Mouse (Mus musculus) CH12.LX (cell line): ENCODE measurements around the gene Tmem189. TPM values are rescaled to one million over a fixed set of nuclear protein-coding genes. Genes with fewer than 3 reads are reported as not detected.

Experiments
- DNase-seq: peaks from one replicate; pipeline ENCODE4 v3.0.0-alpha.2; 2013; ENCODE audit errors: extremely low read depth
- H3K27ac ChIP-seq: 2 replicates; pipeline ENCODE4 v1.5.1; 2012; ENCODE audit warnings: low read depth, mild to moderate bottlenecking, control low read depth, moderate library complexity; ENCODE audit not compliant: insufficient read depth
- H3K27me3 ChIP-seq: replicated peaks from 2 replicates; pipeline ENCODE3; 2012; ENCODE audit warnings: inconsistent platforms
- H3K36me3 ChIP-seq, 2 experiments: replicated peaks in 1 of 2; 2 replicates each; pipeline versions ENCODE3 to v1.6.1; 2012; ENCODE audit warnings: inconsistent platforms in 1 of 2, low read length in 1 of 2, mild to moderate bottlenecking in 1 of 2, mixed read lengths in 1 of 2, moderate library complexity in 1 of 2; ENCODE audit not compliant: control insufficient read depth in 1 of 2, insufficient read depth in 1 of 2
- H3K4me1 ChIP-seq, 2 experiments: 2 replicates each; pipeline ENCODE4 v1.6.1; 2012; ENCODE audit warnings: inconsistent platforms in 1 of 2, moderate library complexity in 1 of 2; ENCODE audit not compliant: insufficient read depth in 2 of 2, control insufficient read depth in 1 of 2
- H3K4me2 ChIP-seq: 2 replicates; pipeline ENCODE4 v1.6.1; 2012; ENCODE audit warnings: low read depth, mild to moderate bottlenecking, control low read depth; ENCODE audit not compliant: poor library complexity, insufficient read depth, severe bottlenecking
- H3K4me3 ChIP-seq, 3 experiments: fragments of 150-350 bp in 1 of 3; sonication (generic) in 1 of 3; replicated peaks in 1 of 3; 2 replicates each; pipeline versions ENCODE3 to v1.5.1; 2011 to 2012; ENCODE audit warnings: low read depth in 2 of 3, low read length in 2 of 3, mild to moderate bottlenecking in 2 of 3, moderate library complexity in 2 of 3, control low read depth in 1 of 3, improper control_type of control experiment in 1 of 3, inconsistent platforms in 1 of 3, mixed read lengths in 1 of 3; ENCODE audit not compliant: poor library complexity in 1 of 3
- H3K79me2 ChIP-seq: replicated peaks from 2 replicates; pipeline ENCODE4 v1.6.1; 2012; ENCODE audit warnings: mild to moderate bottlenecking, moderate library complexity; ENCODE audit not compliant: control insufficient read depth, poor library complexity, insufficient read depth, severe bottlenecking; ENCODE audit errors: extremely low read depth
- H3K9ac ChIP-seq: 2 replicates; pipeline ENCODE4 v1.6.1; 2012; ENCODE audit warnings: low read depth, mild to moderate bottlenecking, control low read depth, moderate library complexity; ENCODE audit not compliant: insufficient read depth
- H3K9me3 ChIP-seq: replicated peaks from 2 replicates; pipeline ENCODE3; 2012; ENCODE audit warnings: low read length, inconsistent platforms, mixed read lengths
- BHLHE40 ChIP-seq: IDR thresholded peaks from 2 replicates; pipeline ENCODE4 v1.6.1; 2011; ENCODE audit warnings: mild to moderate bottlenecking, low read depth, low read length, improper control_type of control experiment
- CHD1 ChIP-seq: IDR thresholded peaks from 2 replicates; pipeline ENCODE4 v1.6.1; 2012; ENCODE audit warnings: low read depth, low read length, improper control_type of control experiment, inconsistent platforms
- CHD2 ChIP-seq: IDR thresholded peaks from 2 replicates; pipeline ENCODE4 v1.6.1; 2011; ENCODE audit warnings: low read length, improper control_type of control experiment
- CTCF ChIP-seq, 2 experiments: IDR thresholded peaks in 1 of 2; conservative IDR thresholded peaks in 1 of 2; 2 replicates each; pipeline ENCODE4 v1.5.1; 2011 to 2012; ENCODE audit warnings: low read depth in 2 of 2, low read length in 2 of 2, improper control_type of control experiment in 1 of 2, inconsistent platforms in 1 of 2, mild to moderate bottlenecking in 1 of 2, moderate library complexity in 1 of 2
- ELF1 ChIP-seq: IDR thresholded peaks from 2 replicates; pipeline ENCODE4 v1.6.1; 2014; ENCODE audit warnings: low read depth, mild to moderate bottlenecking, inconsistent platforms, low read length, improper control_type of control experiment
- GABPA ChIP-seq: IDR thresholded peaks from 2 replicates; pipeline ENCODE4 v1.6.1; 2012; ENCODE audit warnings: low read depth, low read length, improper control_type of control experiment, inconsistent platforms; ENCODE audit not compliant: insufficient replicate concordance
- IRF4 ChIP-seq: IDR thresholded peaks from 2 replicates; pipeline ENCODE4 v1.6.1; 2014; ENCODE audit warnings: low read depth, mild to moderate bottlenecking, inconsistent platforms, low read length, improper control_type of control experiment
- JUN ChIP-seq: IDR thresholded peaks from 2 replicates; pipeline ENCODE4 v1.6.1; 2011; ENCODE audit warnings: low read depth, mild to moderate bottlenecking, low read length, improper control_type of control experiment, moderate library complexity; ENCODE audit not compliant: insufficient read depth
- JUND ChIP-seq: conservative IDR thresholded peaks from 2 replicates; pipeline ENCODE4 v1.6.1; 2011; ENCODE audit warnings: low read depth, low read length, improper control_type of control experiment
- KAT2A ChIP-seq: IDR thresholded peaks from 2 replicates; pipeline ENCODE4 v1.6.1; 2012; ENCODE audit warnings: low read length, improper control_type of control experiment, inconsistent platforms; ENCODE audit not compliant: insufficient replicate concordance
- MEF2A ChIP-seq: IDR thresholded peaks from 2 replicates; pipeline ENCODE4 v1.6.1; 2014; ENCODE audit warnings: low read depth, mild to moderate bottlenecking, inconsistent platforms, low read length, improper control_type of control experiment, borderline replicate concordance
- MYC ChIP-seq: IDR thresholded peaks from 2 replicates; pipeline ENCODE4 v1.6.1; 2011; ENCODE audit warnings: low read depth, mild to moderate bottlenecking, improper control_type of control experiment, low read length
- NRF1 ChIP-seq: IDR thresholded peaks from 2 replicates; pipeline ENCODE4 v1.6.1; 2014; ENCODE audit warnings: low read depth, mild to moderate bottlenecking, inconsistent platforms, low read length, improper control_type of control experiment, moderate library complexity
- POLR2AphosphoS2 ChIP-seq: IDR thresholded peaks from 2 replicates; pipeline ENCODE4 v1.6.1; 2011; ENCODE audit warnings: low read depth, low read length, improper control_type of control experiment
- SMC3 ChIP-seq: IDR thresholded peaks from 2 replicates; pipeline ENCODE4 v1.6.1; 2011; ENCODE audit warnings: low read depth, low read length, improper control_type of control experiment
- TBP ChIP-seq: conservative IDR thresholded peaks from 2 replicates; pipeline ENCODE4 v1.6.1; 2011; ENCODE audit warnings: low read depth, low read length, improper control_type of control experiment
- TCF12 ChIP-seq: IDR thresholded peaks from 2 replicates; pipeline ENCODE4 v1.6.1; 2014; ENCODE audit warnings: low read depth, mild to moderate bottlenecking, inconsistent platforms, low read length, improper control_type of control experiment
- USF1 ChIP-seq: IDR thresholded peaks from 2 replicates; pipeline ENCODE4 v1.6.1; 2014; ENCODE audit warnings: low read depth, mild to moderate bottlenecking, inconsistent platforms, low read length, improper control_type of control experiment
- USF2 ChIP-seq: conservative IDR thresholded peaks from 2 replicates; pipeline ENCODE4 v1.6.1; 2011; ENCODE audit warnings: low read depth, low read length, improper control_type of control experiment
- ZKSCAN1 ChIP-seq: IDR thresholded peaks from 2 replicates; pipeline ENCODE4 v1.6.1; 2012; ENCODE audit warnings: low read depth, inconsistent platforms, low read length, improper control_type of control experiment, borderline replicate concordance
- ZNF384 ChIP-seq: IDR thresholded peaks from 2 replicates; pipeline ENCODE4 v1.6.1; 2012; ENCODE audit warnings: low read depth, low read length, improper control_type of control experiment, inconsistent platforms
- dilution Hi-C: fragments of 300-500 bp; cut with MboI; formaldehyde crosslinking; loops from 2 replicates; pipeline ENCODE4 v1.14.3; 2020; ENCODE audit warnings: low sequenced_read_pairs; ENCODE audit not compliant: extremely low pct_unique_long_range_greater_than_20kb, extremely low pct_ligation_motif_present
- in situ Hi-C: fragments of 300-500 bp; cut with MboI; formaldehyde crosslinking; loops from 3 replicates; pipeline ENCODE4 v1.14.3; 2019; ENCODE audit warnings: low sequenced_read_pairs, low pct_ligation_motif_present, low pct_unique_long_range_greater_than_20kb, mixed read lengths
- polyA plus RNA-seq: library from polyadenylated mRNA; unstranded; fragments of >175 nt; gene quantifications from 2 replicates; pipeline ENCODE4 v1.2.1, GENCODE M21; 2012; ENCODE audit warnings: low read depth; ENCODE audit not compliant: insufficient read length
- total RNA-seq, 2 experiments: library from RNA; depleted of rRNA; stranded (reverse); fragments of 300-350 nt in 1 of 2; fragments of >200 nt in 1 of 2; gene quantifications; 2 replicates each; pipeline ENCODE4 v1.2.3; 2012 to 2014

Gene Tmem189
- total and polyA plus RNA-seq, 3 experiments: 27.9 to 30.9 (median 29.5) TPM

DNA sequence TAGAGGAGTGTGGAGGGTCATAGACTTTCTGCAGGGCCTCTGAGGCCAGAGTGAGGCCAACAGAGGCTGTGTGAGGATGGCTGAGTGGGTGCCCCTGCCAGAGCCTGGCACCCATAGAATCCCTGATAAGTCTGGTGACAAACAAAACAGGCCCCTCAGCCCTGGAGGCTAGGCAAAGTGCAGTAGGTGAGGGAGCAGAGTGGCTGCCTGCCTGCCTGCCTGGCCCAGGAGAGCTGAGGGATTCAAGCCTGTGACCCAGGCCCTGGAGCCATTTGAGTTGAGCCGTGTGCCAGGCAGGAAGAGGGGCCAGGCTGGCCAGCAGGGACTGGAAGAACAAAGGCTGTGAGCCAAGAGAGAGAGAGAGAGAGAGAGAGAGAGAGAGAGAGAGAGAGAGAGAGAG lies 4.6 kb upstream of the Tmem189 start:
- no peak for DNase-seq
- no peaks in the 10 kb centered on the region for H3K36me3 ChIP-seq
- H3K4me1 ChIP-seq: peaks cover 11 to 17% of the 10 kb centered on the region in 2 experiments
- dilution Hi-C loops: loop anchor here (25.0 kb wide), 1 partner anchor 193 kb away; no protein-coding TSS in a partner anchor
- peaks cover 50% of the 10 kb centered on the region for H3K27me3 ChIP-seq
- no peak overlapping the region for H3K27ac ChIP-seq
- H3K4me2 ChIP-seq: no peak overlapping the region
- H3K4me3 ChIP-seq: no peak overlapping the region
- TF ChIP-seq CHD1 (no peak), GABPA (no peak), KAT2A (no peak), CHD2 (no peak), ELF1 (no peak), JUND (no peak), ZKSCAN1 (no peak), POLR2AphosphoS2 (no peak)
- TF ChIP-seq, all 38 proteins: peak for 0
- no peak overlapping the region for H3K9ac ChIP-seq
- peaks cover 16% of the 10 kb centered on the region for H3K9me3 ChIP-seq
- in situ Hi-C loops: no loop called here
- H3K79me2 ChIP-seq: no peaks in the 10 kb centered on the region; the same call in 1 of the 2 replicates

GRCm38 (mm10) chr2:167693540-167693939 lies 3.9 kb upstream of the Tmem189 start:
- Histone ChIP-seq H3K4me3 (no peak overlapping the region), H3K9ac (no peak overlapping the region), H3K36me3 (no peaks in the 10 kb centered on the region), H3K79me2 (no peaks in the 10 kb centered on the region; the same call in 1 of the 2 replicates), H3K9me3 (peaks cover 16% of the 10 kb centered on the region), H3K4me2 (no peak overlapping the region), H3K4me1 (peaks cover 7 to 15% of the 10 kb centered on the region in 2 experiments), H3K27ac (no peak overlapping the region), H3K27me3 (peaks cover 53% of the 10 kb centered on the region)
- no peak for DNase-seq
- TF ChIP-seq USF1: no peak
- TF ChIP-seq BHLHE40: no peak
- TF ChIP-seq SMC3: no peak
- no peak for TF ChIP-seq TBP
- no peak for TF ChIP-seq ZNF384
- no peak for TF ChIP-seq JUN
- no peak for TF ChIP-seq KAT2A
- no peak for TF ChIP-seq ELF1
- no peak for TF ChIP-seq CTCF (conservative IDR thresholded peaks at IDR 0.05 in 1 of 2, IDR thresholded peaks at IDR 0.05 in 1 of 2; ENCODE audit: low read depth in 2 of 2, low read length in 2 of 2)
- no peak for TF ChIP-seq MEF2A
- no peak for TF ChIP-seq MYC
- no peak for TF ChIP-seq IRF4
- TF ChIP-seq POLR2AphosphoS2: no peak
- TF ChIP-seq NRF1: no peak
- no peak for TF ChIP-seq TCF12
- no peak for TF ChIP-seq USF2
- dilution Hi-C loops (loop anchor here (25.0 kb wide), 1 partner anchor 194 kb away; no protein-coding TSS in a partner anchor), in situ Hi-C loops (no loop called here)
